ENCODE assay signal across 8 mouse cellular contexts in genomic region chr1:76866304-76866968, GRCm38 (mm10).
DNase-seq lines count a peak whose midpoint lies in the region; ATAC-seq and TF ChIP-seq lines count a peak whose summit lies in the region.
"Had no signal": no experiment of that assay in that cellular context is flagged by ENCODE, and none has a peak within 500 bp of the region (broad histone marks: within the 10 kb centered on the region; RNA-seq: fewer than 3 reads in every experiment).

No protein-coding gene starts in this region.

- DNase-seq in left cerebral cortex, adult 18-20 months (ENCODE audit: low spot score in 2 of 2): peak; percentile 12 to 15
- DNase-seq in left cerebral cortex, postnatal 4 days: no peak
- no peak for DNase-seq in natural killer cell, adult 2 months (ENCODE audit: low spot score in 2 of 2)

- no peak for TF ChIP-seq CTCF in cortical plate, adult 2 months (IDR thresholded peaks at IDR 0.05; ENCODE audit: extremely low read depth, insufficient read depth, low read length)

- no peaks in the 10 kb centered on the region for H3K9me3 ChIP-seq in hindbrain, embryonic 15.5 days
- no peaks in the 10 kb centered on the region for H3K9me3 ChIP-seq in limb, embryonic 13.5 days
- H3K9me3 ChIP-seq: neural tube, embryonic 12.5 days had no signal

- no peak overlapping the region for H3K9ac ChIP-seq in hindbrain, embryonic 15.5 days
- H3K9ac ChIP-seq in limb, embryonic 13.5 days: no peak overlapping the region
- H3K9ac ChIP-seq: neural tube, embryonic 12.5 days had no signal

- 0 out of 2 replicates have a peak overlapping the region, but pooled peaks have one; percentile 11 for H3K4me2 ChIP-seq in hindbrain, embryonic 15.5 days
- peak overlapping the region; percentile 49 for H3K4me2 ChIP-seq in limb, embryonic 13.5 days (replicated peaks)
- H3K4me2 ChIP-seq: neural tube, embryonic 12.5 days had no signal

- intact Hi-C loops in left cerebral cortex, postnatal 4 days (cut with DNase I): no loop called here

- H3K27me3 ChIP-seq in hindbrain, embryonic 15.5 days: no peaks in the 10 kb centered on the region
- H3K27me3 ChIP-seq in limb, embryonic 13.5 days: no peaks in the 10 kb centered on the region
- H3K27me3 ChIP-seq: neural tube, embryonic 12.5 days had no signal

- 74% methylated on average over 15 of the region's 15 CpGs for WGBS in hindbrain, embryonic 15.5 days
- 18% methylated on average over 15 of the region's 15 CpGs for WGBS in limb, embryonic 13.5 days

- peak overlapping the region; percentile 27; the same call in 1 of the 2 replicates for H3K27ac ChIP-seq in cortical plate, adult 2 months (ENCODE audit: insufficient read depth, low read length)
- no peak overlapping the region for H3K27ac ChIP-seq in hindbrain, embryonic 15.5 days (replicated peaks)
- H3K27ac ChIP-seq in limb, embryonic 13.5 days: no peak overlapping the region
- H3K27ac ChIP-seq: neural tube, embryonic 12.5 days had no signal

- peak overlapping the region; percentile 34 for H3K4me3 ChIP-seq in cortical plate, adult 2 months (ENCODE audit: insufficient read depth, low read length)
- no peak overlapping the region for H3K4me3 ChIP-seq in hindbrain, embryonic 15.5 days
- H3K4me3 ChIP-seq in limb, embryonic 13.5 days: peak overlapping the region; percentile 5; the same call in 1 of the 2 replicates
- H3K4me3 ChIP-seq: neural tube, embryonic 12.5 days had no signal

- H3K36me3 ChIP-seq in hindbrain, embryonic 15.5 days: no peaks in the 10 kb centered on the region
- no peaks in the 10 kb centered on the region for H3K36me3 ChIP-seq in limb, embryonic 13.5 days
- H3K36me3 ChIP-seq: neural tube, embryonic 12.5 days had no signal

- no peak for ATAC-seq in hindbrain, embryonic 15.5 days (ENCODE audit: low FRiP score, low read depth)
- ATAC-seq in limb, embryonic 13.5 days (ENCODE audit: low FRiP score, low read depth): no peak
- no peak for ATAC-seq in megakaryocyte progenitor cell, adult 5-6 weeks (replicated peaks; ENCODE audit: poor library complexity)

- no peak for TF ChIP-seq POLR2A in cortical plate, adult 2 months (IDR thresholded peaks at IDR 0.05; ENCODE audit: extremely low read depth, insufficient read depth, low read length)

- H3K4me1 ChIP-seq in cortical plate, adult 2 months (ENCODE audit: control insufficient read depth, insufficient read depth, low read length): no peaks in the 10 kb centered on the region; the same call in 1 of the 2 replicates
- no peaks in the 10 kb centered on the region for H3K4me1 ChIP-seq in hindbrain, embryonic 15.5 days (replicated peaks)
- peaks cover 19% of the 10 kb centered on the region for H3K4me1 ChIP-seq in limb, embryonic 13.5 days
- H3K4me1 ChIP-seq: neural tube, embryonic 12.5 days had no signal

Comparison
In these comparisons a context has a peak if more than half of its experiments do, and no peak if none do; other contexts are left out.
1. DNase-seq: peak in left cerebral cortex, adult 18-20 months (2 of 2); none in left cerebral cortex, postnatal 4 days (single experiment) and natural killer cell, adult 2 months (0 of 2).